Mouse (Mus musculus): ENCODE data around the gene Pkp1. TPM values are rescaled to one million over a fixed set of nuclear protein-coding genes. Genes with fewer than 3 reads are reported as not detected.

Pkp1 gene
- polyA plus RNA-seq, 1 experiment = not detected

GRCm38 (mm10) chr1:135899295-135899694 is 19.7 kb downstream of the Pkp1 start:
- H3K4me1 ChIP-seq (ENCODE audit: control insufficient read depth, insufficient read depth, low read length) = no peaks in the 10 kb centered on the region
- no peak overlapping the region for H3K4me3 ChIP-seq (replicated peaks; ENCODE audit: control insufficient read depth, low read depth, low read length)
- no peak overlapping the region for H3K27ac ChIP-seq (ENCODE audit: control insufficient read depth, insufficient read depth, low read depth, low read length, poor library complexity)
- 86% methylated on average over 6 of the region's 6 CpGs for WGBS
- TF ChIP-seq POLR2A (IDR thresholded peaks at IDR 0.05; ENCODE audit: borderline replicate concordance, control insufficient read depth, low read depth, low read length) (no peak), CTCF (IDR thresholded peaks at IDR 0.05; ENCODE audit: control insufficient read depth, insufficient read depth, low read length) (no peak)

- Histone ChIP-seq H3K4me3 (replicated peaks; ENCODE audit: control insufficient read depth, low read depth, low read length) (no peak overlapping the region), H3K4me1 (ENCODE audit: control insufficient read depth, insufficient read depth, low read length) (no peaks in the 10 kb centered on the region), H3K27ac (ENCODE audit: control insufficient read depth, insufficient read depth, low read depth, low read length, poor library complexity) (no peak overlapping the region)
- TF ChIP-seq CTCF (IDR thresholded peaks at IDR 0.05; ENCODE audit: control insufficient read depth, insufficient read depth, low read length) = no peak
- no peak for TF ChIP-seq POLR2A (IDR thresholded peaks at IDR 0.05; ENCODE audit: borderline replicate concordance, control insufficient read depth, low read depth, low read length)
- 79% methylated on average over 4 of the region's 4 CpGs for WGBS
Observed at GRCm38 (mm10) chr1:135895367-135895766, 23.6 kb downstream of the Pkp1 start.

DNA sequence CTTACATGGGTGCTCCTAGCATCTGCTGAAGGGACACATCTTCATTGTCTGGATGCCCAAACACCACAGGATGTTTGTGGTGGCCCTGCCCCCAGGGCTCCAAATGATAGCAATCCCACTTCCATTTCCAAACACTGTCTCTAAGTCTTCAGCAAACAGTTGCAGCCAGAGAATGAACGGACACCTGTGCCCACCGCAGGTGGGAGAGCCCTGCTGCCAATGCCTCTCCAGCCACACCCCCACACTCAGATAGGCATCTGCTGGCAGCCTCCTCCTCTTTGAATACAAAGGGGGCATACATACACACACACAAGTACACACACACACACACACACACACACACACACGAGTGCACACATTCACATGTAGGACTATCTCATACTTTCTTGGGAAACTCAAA is 25.6 kb downstream of the Pkp1 start:
- H3K27ac ChIP-seq (ENCODE audit: control insufficient read depth, insufficient read depth, low read depth, low read length, poor library complexity) = no peak overlapping the region
- H3K4me1 ChIP-seq (ENCODE audit: control insufficient read depth, insufficient read depth, low read length) = no peaks in the 10 kb centered on the region
- no peak overlapping the region for H3K4me3 ChIP-seq (replicated peaks; ENCODE audit: control insufficient read depth, low read depth, low read length)
- 78% methylated on average over 3 of the region's 3 CpGs for WGBS
- no peak for TF ChIP-seq CTCF (IDR thresholded peaks at IDR 0.05; ENCODE audit: control insufficient read depth, insufficient read depth, low read length)
- no peak for TF ChIP-seq POLR2A (IDR thresholded peaks at IDR 0.05; ENCODE audit: borderline replicate concordance, control insufficient read depth, low read depth, low read length)

DNA sequence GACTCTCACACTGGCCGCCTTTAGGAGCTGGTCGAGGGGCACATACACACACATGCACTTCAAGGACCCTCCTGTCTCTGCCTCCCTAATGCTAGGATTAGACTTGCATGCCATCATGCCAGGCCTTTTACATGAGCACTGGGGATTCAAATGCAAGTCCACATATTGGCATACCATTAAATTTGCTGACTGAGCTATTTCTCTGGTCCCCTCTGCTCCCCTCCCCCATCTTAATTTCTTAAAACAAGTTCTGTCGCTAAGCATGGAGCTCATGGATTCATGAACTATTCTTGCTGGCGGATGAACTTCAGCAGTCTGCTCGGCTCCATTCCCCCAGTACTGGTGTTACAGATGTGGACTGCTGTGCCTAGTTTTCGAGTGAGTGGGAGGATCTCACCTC is 26.2 kb downstream of the Pkp1 start:
- 77% methylated on average over 6 of the region's 6 CpGs for WGBS
- no peak for TF ChIP-seq POLR2A (IDR thresholded peaks at IDR 0.05; ENCODE audit: borderline replicate concordance, control insufficient read depth, low read depth, low read length)
- H3K27ac ChIP-seq (ENCODE audit: control insufficient read depth, insufficient read depth, low read depth, low read length, poor library complexity) = no peak overlapping the region
- no peaks in the 10 kb centered on the region for H3K4me1 ChIP-seq (ENCODE audit: control insufficient read depth, insufficient read depth, low read length)
- no peak overlapping the region for H3K4me3 ChIP-seq (replicated peaks; ENCODE audit: control insufficient read depth, low read depth, low read length)

DNA sequence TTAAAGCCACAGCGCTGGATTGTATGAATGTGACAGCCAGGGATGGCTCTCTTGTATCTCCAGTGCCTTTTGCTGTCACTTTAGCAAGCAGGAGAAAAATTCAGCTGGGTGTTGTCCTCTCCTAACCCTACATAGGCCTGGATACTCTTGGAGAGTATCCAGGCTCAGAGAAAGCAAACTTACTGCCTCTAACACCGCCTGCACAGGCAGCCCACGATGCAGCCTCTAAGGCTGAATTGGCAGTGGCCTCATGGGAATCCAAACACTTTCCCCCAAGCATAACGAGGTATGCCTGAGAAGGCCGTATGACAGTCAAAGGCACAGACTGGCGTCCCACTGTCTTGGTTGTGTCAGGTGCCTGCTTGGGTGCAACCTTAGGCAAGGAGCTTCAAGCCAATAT is 26.8 kb downstream of the Pkp1 start:
- WGBS = 81% methylated on average over 6 of the region's 6 CpGs
- no peaks in the 10 kb centered on the region for H3K4me1 ChIP-seq (ENCODE audit: control insufficient read depth, insufficient read depth, low read length)
- H3K4me3 ChIP-seq (replicated peaks; ENCODE audit: control insufficient read depth, low read depth, low read length) = no peak overlapping the region
- no peak overlapping the region for H3K27ac ChIP-seq (ENCODE audit: control insufficient read depth, insufficient read depth, low read depth, low read length, poor library complexity)
- TF ChIP-seq POLR2A (IDR thresholded peaks at IDR 0.05; ENCODE audit: borderline replicate concordance, control insufficient read depth, low read depth, low read length) (no peak), CTCF (IDR thresholded peaks at IDR 0.05; ENCODE audit: control insufficient read depth, insufficient read depth, low read length) (no peak)

- 68% methylated on average over 11 of the region's 11 CpGs for whole genome bisulfite sequencing
- TF ChIP-seq POLR2A (IDR thresholded peaks at IDR 0.05; ENCODE audit: borderline replicate concordance, control insufficient read depth, low read depth, low read length) = no peak
- no peak for TF ChIP-seq CTCF (IDR thresholded peaks at IDR 0.05; ENCODE audit: control insufficient read depth, insufficient read depth, low read length)
Observed at GRCm38 (mm10) chr1:135891424-135892216, 27.4 kb downstream of the Pkp1 start.

GRCm38 (mm10) chr1:135889461-135890185 is 29.4 kb downstream of the Pkp1 start:
- Histone ChIP-seq H3K27ac (ENCODE audit: control insufficient read depth, insufficient read depth, low read depth, low read length, poor library complexity) (no peak overlapping the region), H3K4me1 (ENCODE audit: control insufficient read depth, insufficient read depth, low read length) (no peaks in the 10 kb centered on the region), H3K4me3 (replicated peaks; ENCODE audit: control insufficient read depth, low read depth, low read length) (no peak overlapping the region)
- no peak for TF ChIP-seq CTCF (IDR thresholded peaks at IDR 0.05; ENCODE audit: control insufficient read depth, insufficient read depth, low read length)
- no peak for TF ChIP-seq POLR2A (IDR thresholded peaks at IDR 0.05; ENCODE audit: borderline replicate concordance, control insufficient read depth, low read depth, low read length)
- WGBS = 78% methylated on average over 20 of the region's 20 CpGs

More at GRCm38 (mm10) chr1:135891424-135892216, 27.4 kb downstream of the Pkp1 start:
- Histone ChIP-seq H3K27ac (ENCODE audit: control insufficient read depth, insufficient read depth, low read depth, low read length, poor library complexity) (no peak overlapping the region), H3K4me3 (replicated peaks; ENCODE audit: control insufficient read depth, low read depth, low read length) (no peak overlapping the region), H3K4me1 (ENCODE audit: control insufficient read depth, insufficient read depth, low read length) (no peaks in the 10 kb centered on the region)

GRCm38 (mm10) chr1:135882385-135883109 is 36.5 kb downstream of the Pkp1 start:
- Histone ChIP-seq H3K27ac (ENCODE audit: control insufficient read depth, insufficient read depth, low read depth, low read length, poor library complexity) (no peak overlapping the region), H3K4me1 (ENCODE audit: control insufficient read depth, insufficient read depth, low read length) (no peaks in the 10 kb centered on the region), H3K4me3 (replicated peaks; ENCODE audit: control insufficient read depth, low read depth, low read length) (no peak overlapping the region)
- WGBS = 28% methylated on average over 10 of the region's 10 CpGs
- peak; percentile 80 for TF ChIP-seq CTCF (IDR thresholded peaks at IDR 0.05; ENCODE audit: control insufficient read depth, insufficient read depth, low read length)
- no peak for TF ChIP-seq POLR2A (IDR thresholded peaks at IDR 0.05; ENCODE audit: borderline replicate concordance, control insufficient read depth, low read depth, low read length)
